ENCODE assay signal across 9 mouse cellular contexts in the genomic region with DNA sequence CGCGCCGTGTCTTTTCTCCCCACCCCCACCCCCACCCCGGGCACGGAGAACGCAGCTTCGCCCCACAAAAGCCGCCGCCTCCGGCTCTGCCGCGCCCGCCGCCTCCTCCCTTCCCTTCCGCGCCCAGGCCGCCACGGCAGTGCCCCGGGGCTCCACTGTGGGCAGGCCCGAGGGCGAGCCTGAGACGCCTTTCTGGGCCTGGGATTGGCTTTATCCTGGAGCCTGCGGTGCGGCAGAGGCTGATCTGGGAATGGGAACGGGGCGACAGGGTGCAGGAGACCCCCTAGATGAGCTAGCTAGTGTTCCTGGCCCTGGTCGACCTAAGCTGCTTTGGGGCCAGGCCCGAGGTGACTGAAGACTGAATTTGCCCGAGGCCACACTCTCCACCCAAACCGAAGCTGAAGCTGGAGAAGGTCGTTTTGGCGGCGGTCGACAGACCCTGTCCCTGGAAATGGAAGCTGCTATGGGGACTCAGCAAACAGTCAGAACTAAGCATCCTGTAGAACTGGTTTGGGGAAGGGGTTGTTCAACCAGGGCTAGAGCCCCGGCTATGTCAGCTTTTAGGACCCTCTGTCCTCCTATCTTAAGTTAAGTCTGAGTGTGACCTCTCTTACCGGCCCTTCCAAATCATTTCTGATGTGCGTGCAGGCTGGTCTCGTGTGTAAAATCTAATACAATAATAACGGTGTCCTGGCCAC. TPM values are rescaled to one million over a fixed set of nuclear protein-coding genes. Genes with fewer than 3 reads are reported as not detected.
DNase-seq lines count a peak whose midpoint lies in the region; ATAC-seq and TF ChIP-seq lines count a peak whose summit lies in the region.
"Had no signal": no experiment of that assay in that cellular context is flagged by ENCODE, and none has a peak within 500 bp of the region (broad histone marks: within the 10 kb centered on the region; RNA-seq: fewer than 3 reads in every experiment).

No protein-coding gene starts in this region.

- no peak for TF ChIP-seq CTCF in Patski (IDR thresholded peaks at IDR 0.05)

- peak overlapping the region; percentile 92 for H3K27ac ChIP-seq in heart, embryonic 13.5 days (replicated peaks)
- H3K27ac ChIP-seq in macrophage: peak overlapping the region; percentile 55

- peak overlapping the region; percentile 90 for H3K4me3 ChIP-seq in heart, embryonic 13.5 days
- peak overlapping the region; percentile 78 for H3K4me3 ChIP-seq in macrophage (ENCODE audit: inconsistent target)

- peaks cover 4% of the 10 kb centered on the region for H3K36me3 ChIP-seq in heart, embryonic 13.5 days
- no peaks in the 10 kb centered on the region for H3K36me3 ChIP-seq in macrophage (ENCODE audit: inconsistent target)

- in situ Hi-C loops in Patski (cut with MboI; ENCODE audit: low pct_unique_long_range_greater_than_20kb): no loop called here

- H3K4me2 ChIP-seq in heart, embryonic 13.5 days: peak overlapping the region; percentile 84

- H3K9me3 ChIP-seq in heart, embryonic 13.5 days: no peaks in the 10 kb centered on the region

- H3K4me1 ChIP-seq in heart, embryonic 13.5 days: peaks cover 45% of the 10 kb centered on the region

- peak overlapping the region; percentile 97 for H3K9ac ChIP-seq in heart, embryonic 13.5 days

- CTCF ChIA-PET in Patski (lab: Charles Lee): interaction anchor here (0.9 to 4.9 kb wide), 6 partner anchors 9 to 30 kb away, joined by 3 to 25 read pairs (median 6); no protein-coding TSS in a partner anchor

- peak; percentile 18 for ATAC-seq in Patski
- ATAC-seq in heart, embryonic 13.5 days (ENCODE audit: extremely low read depth, insufficient number of reproducible peaks, low FRiP score, low TSS enrichment): peak; percentile 28; the same call in 1 of the 2 replicates

- H3K79me2 ChIP-seq in macrophage (ENCODE audit: inconsistent target): peaks cover 41% of the 10 kb centered on the region

- peak; percentile 21 to 29 for DNase-seq in CD8-positive naive resting alpha-beta T cell, adult 2 months (ENCODE audit: low read depth in 2 of 2, low spot score in 2 of 2)
- no peak for DNase-seq in Patski (ENCODE audit: low read depth, low spot score)
- DNase-seq in embryo, embryonic 10.5 days (ENCODE audit: low spot score): peak; percentile 43
- DNase-seq in kidney, postnatal 10 days: peak; percentile 69
- peak; percentile 38 to 48 for DNase-seq in spleen, postnatal 14 days (ENCODE audit: low spot score in 2 of 2)
- no peak for DNase-seq in frontal cortex, postnatal 36 days (ENCODE audit: low spot score in 2 of 2)

- POLR2A ChIA-PET in Patski (lab: Charles Lee): interaction anchor here (0.9 to 2.2 kb wide), 4 partner anchors 9 to 95 kb away, joined by 3 to 10 read pairs (median 6); partner anchors contain the start of genes Acd and Pard6a

- H3K27me3 ChIP-seq in Patski: no peaks in the 10 kb centered on the region
- no peaks in the 10 kb centered on the region for H3K27me3 ChIP-seq in heart, embryonic 13.5 days (replicated peaks)

- WGBS in heart, embryonic 13.5 days: 2% methylated on average over 38 of the region's 39 CpGs
- WGBS in macrophage (ENCODE audit: missing documents): under 1% methylated on average over 35 of the region's 39 CpGs

RNA-seq across cellular contexts. Expression of gene Ripor1, which starts 0.6 kb away (rescaled TPM):
- polyA plus RNA-seq in Patski (2021) (84.2 TPM), macrophage (2018) (13.3 to 20.5 TPM (median 14.5 TPM) in 3 replicates)
- polyA plus RNA-seq in heart, embryonic 13.5 days (2015; fragmentation: Nextera tagmentation; extraction: Ambion mirVana): 32.1 and 32.5 TPM in 2 replicates
- total RNA-seq in macrophage (2018; cell fraction: chromatin; rRNA removed): 10 to 100 TPM in 16 of 26 experiments, 1 to 10 TPM in 10; 2.0 to 47.5 (median 12.8) TPM
- total RNA-seq in macrophage (2018; cell fraction: cytosol; rRNA removed): 10 to 100 TPM in 19 of 26 experiments, 1 to 10 TPM in 7; 7.1 to 21.1 (median 11.2) TPM
- total RNA-seq in macrophage (2018; cell fraction: nucleus; rRNA removed): 10 to 100 TPM in 11 of 26 experiments, 1 to 10 TPM in 15; 4.1 to 36.0 (median 9.4) TPM

RNA-seq across cellular contexts. Expression of gene Ctcf, which starts 30.7 kb away (rescaled TPM):
- polyA plus RNA-seq in Patski (2021): 62.5 TPM
- polyA plus RNA-seq in heart, embryonic 13.5 days (2015; fragmentation: Nextera tagmentation; extraction: Ambion mirVana): 67.1 and 76.2 TPM in 2 replicates
- 100 to 1,000 TPM in 9 of 26 experiments, 10 to 100 TPM in 17; 32.2 to 135 (median 83.9) TPM for total RNA-seq in macrophage (2018; cell fraction: chromatin; rRNA removed)
- total RNA-seq in macrophage (2018; cell fraction: cytosol; rRNA removed): 10 to 100 TPM; 21.4 to 50.1 (median 40.2) TPM
- total RNA-seq in macrophage (2018; cell fraction: nucleus; rRNA removed): 10 to 100 TPM; 31.0 to 89.2 (median 50.9) TPM
- 38.0 to 50.3 TPM (median 38.3 TPM) in 3 replicates for polyA plus RNA-seq in macrophage (2018)

RNA-seq across cellular contexts. Expression of gene Agrp, which starts 31.6 kb away (rescaled TPM):
- polyA plus RNA-seq in Patski (2021) (0.30 TPM), macrophage (2018) (not detected in 3 replicates)
- 0.23 TPM in 1 of 2 replicates, not detected in the other for polyA plus RNA-seq in heart, embryonic 13.5 days (2015; fragmentation: Nextera tagmentation; extraction: Ambion mirVana)
- not detected for total RNA-seq in macrophage (2018; cell fraction: chromatin; rRNA removed)
- total RNA-seq in macrophage (2018; cell fraction: cytosol; rRNA removed): not detected
- not detected for total RNA-seq in macrophage (2018; cell fraction: nucleus; rRNA removed)
- total RNA-seq: heart, postnatal 14 days had no signal

RNA-seq across cellular contexts. Expression of gene Atp6v0d1, which starts 39.8 kb away (rescaled TPM):
- polyA plus RNA-seq in Patski (2021) (159 TPM), macrophage (2018) (238 to 301 TPM (median 263 TPM) in 3 replicates)
- 58.1 and 60.9 TPM in 2 replicates for polyA plus RNA-seq in heart, embryonic 13.5 days (2015; fragmentation: Nextera tagmentation; extraction: Ambion mirVana)
- total RNA-seq in macrophage (2018; cell fraction: chromatin; rRNA removed): 100 to 1,000 TPM in 6 of 26 experiments, 10 to 100 TPM in 20; 30.8 to 121 (median 85.9) TPM
- total RNA-seq in macrophage (2018; cell fraction: cytosol; rRNA removed): 100 to 1,000 TPM; 213 to 351 (median 263) TPM
- total RNA-seq in macrophage (2018; cell fraction: nucleus; rRNA removed): 100 to 1,000 TPM in 22 of 26 experiments, 10 to 100 TPM in 4; 65.3 to 155 (median 120) TPM

Comparison
In these comparisons a context has a peak if more than half of its experiments do, and no peak if none do; other contexts are left out.
1. DNase-seq: peak in CD8-positive naive resting alpha-beta T cell, adult 2 months (2 of 2), embryo, embryonic 10.5 days (single experiment), kidney, postnatal 10 days (single experiment) and spleen, postnatal 14 days (2 of 2); none in Patski (single experiment) and frontal cortex, postnatal 36 days (0 of 2).